Mouse (Mus musculus) lung, adult 2 months (tissue): Measurements from ENCODE around the gene Spag6. TPM values are rescaled to one million over a fixed set of nuclear protein-coding genes. Genes with fewer than 3 reads are reported as not detected.
A peak's percentile ranks its signal among the peaks of the same experiment; 100 is the strongest.

Source experiments
- DNase-seq: peaks from one replicate; pipeline ENCODE4 v3.0.0; 2022
- H3K4me1 ChIP-seq: fragments of 200-500 bp; 2 replicates; pipeline ENCODE4 v1.6.1; 2011; ENCODE audit warnings: low read length; ENCODE audit not compliant: control insufficient read depth, insufficient read depth
- H3K4me3 ChIP-seq: fragments of 200-500 bp; replicated peaks from 2 replicates; pipeline ENCODE3; 2011; ENCODE audit warnings: low read depth, mild to moderate bottlenecking, control low read depth, low read length; ENCODE audit errors: extremely low read depth
- CTCF ChIP-seq: fragments of 200-500 bp; IDR thresholded peaks from 2 replicates; pipeline ENCODE4 v1.5.1; 2011; ENCODE audit warnings: mild to moderate bottlenecking, low read length, control low read depth; ENCODE audit not compliant: insufficient read depth
- POLR2A ChIP-seq: fragments of 200-500 bp; IDR thresholded peaks from 2 replicates; pipeline ENCODE4 v1.6.1; 2011; ENCODE audit warnings: low read depth, mild to moderate bottlenecking, control low read depth, low read length, borderline replicate concordance; ENCODE audit errors: extremely low read depth
- WGBS: fragments of 180-500 bp; shearing (Covaris S2); methylation state at CpG from one replicate; pipeline ENCODE4 v1.1.7; 2018; 5-methylcytosine and 5-hydroxymethylcytosine counted together
- polyA plus RNA-seq: library from polyadenylated mRNA; depleted of rRNA; stranded (reverse); fragments of >200 nt; gene quantifications from 2 replicates; pipeline ENCODE4 v1.2.3, GENCODE M21; 2012; rRNA removed

The Spag6 gene
- 0.46 and 0.79 TPM in 2 replicates for polyA plus RNA-seq

- no peak for TF ChIP-seq CTCF
- TF ChIP-seq POLR2A, result peak; percentile 79; the same call in 1 of the 2 replicates
- peak within 1 kb of the TSS; percentile 79 for H3K4me3 ChIP-seq
- WGBS, result 1% methylated on average over 59 of the region's 61 CpGs
- peak; percentile 84 for DNase-seq
- H3K4me1 ChIP-seq, result peaks cover 7% of the 10 kb centered on the region; the same call in 1 of the 2 replicates
These were observed at the start of gene Spag6 for GRCm38 (mm10) chr2:18693871-18694610. Gene Spag6 (plus strand): TSS chr2:18694032.

- Histone ChIP-seq H3K4me1 (no peaks in the 10 kb centered on the region), H3K4me3 (no peak overlapping the region)
- 65% methylated on average over 4 of the region's 4 CpGs for WGBS
- no peak for TF ChIP-seq CTCF
- TF ChIP-seq POLR2A, result no peak
- no peak for DNase-seq
These were observed 45.3 kb upstream of the Spag6 start for GRCm38 (mm10) chr2:18648563-18648962.

GRCm38 (mm10) chr2:18654821-18655220 is 39.0 kb upstream of the Spag6 start:
- Histone ChIP-seq H3K4me3 (no peak overlapping the region), H3K4me1 (no peaks in the 10 kb centered on the region)
- no peak for DNase-seq
- 34% methylated on average over 5 of the region's 5 CpGs for WGBS
- TF ChIP-seq POLR2A (no peak), CTCF (no peak)

- no peak for DNase-seq
- Histone ChIP-seq H3K4me3 (no peak overlapping the region), H3K4me1 (no peaks in the 10 kb centered on the region)
- 66% methylated on average over 3 of the region's 3 CpGs for WGBS
- no peak for TF ChIP-seq CTCF
- TF ChIP-seq POLR2A, result no peak
These were observed 29.8 kb upstream of the Spag6 start for GRCm38 (mm10) chr2:18664003-18664402.

GRCm38 (mm10) chr2:18671041-18671440 is 22.8 kb upstream of the Spag6 start:
- TF ChIP-seq POLR2A, result no peak
- no peak for TF ChIP-seq CTCF

GRCm38 (mm10) chr2:18672133-18672765 is 21.6 kb upstream of the Spag6 start, which contains the start of gene Commd3:
Gene Commd3 (plus strand): TSS chr2:18672384.
- 0 out of 2 replicates have a peak, but pooled peaks cover 3% of the 10 kb centered on the region for H3K4me1 ChIP-seq
- DNase-seq, result peak; percentile 96
- peak within 1 kb of the TSS; percentile 84 for H3K4me3 ChIP-seq
- no peak for TF ChIP-seq CTCF
- peak; percentile 88 for TF ChIP-seq POLR2A
- under 1% methylated on average over 91 of the region's 91 CpGs for WGBS

More at GRCm38 (mm10) chr2:18671041-18671440, 22.8 kb upstream of the Spag6 start:
- H3K4me3 ChIP-seq, result no peak overlapping the region
- no peak for DNase-seq
- WGBS, result 86% methylated on average over 6 of the region's 6 CpGs
- 0 out of 2 replicates have a peak, but pooled peaks cover 3% of the 10 kb centered on the region for H3K4me1 ChIP-seq

GRCm38 (mm10) chr2:18672766-18673164 is 21.1 kb upstream of the Spag6 start:
- Histone ChIP-seq H3K4me3 (peak overlapping the region; percentile 83), H3K4me1 (0 out of 2 replicates have a peak, but pooled peaks cover 3% of the 10 kb centered on the region)
- TF ChIP-seq POLR2A (no peak), CTCF (no peak)
- WGBS, result 1% methylated on average over 11 of the region's 11 CpGs
- no peak for DNase-seq

- 76% methylated on average over 4 of the region's 4 CpGs for WGBS
- no peak for TF ChIP-seq POLR2A
- no peak for TF ChIP-seq CTCF
- H3K4me3 ChIP-seq, result no peak overlapping the region
- H3K4me1 ChIP-seq, result peaks cover 8% of the 10 kb centered on the region; the same call in 1 of the 2 replicates
- DNase-seq, result no peak
These were observed 20.1 kb upstream of the Spag6 start for GRCm38 (mm10) chr2:18673766-18674165.

- DNase-seq, result no peak
- WGBS, result 89% methylated on average over 4 of the region's 4 CpGs
- Histone ChIP-seq H3K4me1 (peaks cover 8% of the 10 kb centered on the region; the same call in 1 of the 2 replicates), H3K4me3 (no peak overlapping the region)
- TF ChIP-seq CTCF (no peak), POLR2A (no peak)
These were observed 19.5 kb upstream of the Spag6 start for GRCm38 (mm10) chr2:18674193-18674902.
